Mouse (Mus musculus) liver, postnatal 0 days (tissue): ENCODE results near the gene Anks1b. TPM values are rescaled to one million over a fixed set of nuclear protein-coding genes. Genes with fewer than 3 reads are reported as not detected.

Source experiments
- ATAC-seq: fragments of 200-750 bp; cut with Nextera tagmentation; 2 replicates; pipeline ENCODE4 v1.8.0; 2017; ENCODE audit warnings: mild to moderate bottlenecking, moderate library complexity
- DNase-seq: peaks from one replicate; pipeline ENCODE4 v3.0.0-alpha.2; 2016
- H3K27ac ChIP-seq: fragments of 300-500 bp; sonication (generic); 2 replicates; pipeline ENCODE4 v1.5.1; 2014; ENCODE audit warnings: antibody characterized with exemption, moderate library complexity, mild to moderate bottlenecking, low read depth
- H3K27me3 ChIP-seq: fragments of 300-500 bp; sonication (generic); 2 replicates; pipeline ENCODE4 v1.6.1; 2014; ENCODE audit warnings: low read length, control low read depth, mixed read lengths; ENCODE audit not compliant: insufficient read depth
- H3K36me3 ChIP-seq: fragments of 300-500 bp; sonication (generic); replicated peaks from 2 replicates; pipeline ENCODE4 v1.6.1; 2014; ENCODE audit warnings: mild to moderate bottlenecking, control low read depth, low read length, moderate library complexity, mixed read lengths; ENCODE audit not compliant: insufficient read depth
- H3K4me1 ChIP-seq: fragments of 300-500 bp; sonication (generic); 2 replicates; pipeline ENCODE4 v1.6.1; 2014; ENCODE audit warnings: antibody characterized with exemption, mild to moderate bottlenecking, control low read depth; ENCODE audit not compliant: insufficient read depth
- H3K4me2 ChIP-seq: fragments of 300-500 bp; sonication (generic); 2 replicates; pipeline ENCODE4 v1.6.1; 2014; ENCODE audit warnings: low read depth, mild to moderate bottlenecking, low read length, moderate library complexity, mixed read lengths
- H3K4me3 ChIP-seq: fragments of 300-500 bp; sonication (generic); 2 replicates; pipeline ENCODE4 v1.5.1; 2014; ENCODE audit warnings: low read depth, low read length
- H3K9ac ChIP-seq: fragments of 300-500 bp; sonication (generic); replicated peaks from 2 replicates; pipeline ENCODE4 v1.6.1; 2014; ENCODE audit warnings: mild to moderate bottlenecking, moderate library complexity
- H3K9me3 ChIP-seq: fragments of 300-500 bp; sonication (generic); 2 replicates; pipeline ENCODE4 v1.6.1; 2016; ENCODE audit warnings: mild to moderate bottlenecking, control low read depth, low read length, mixed read lengths
- CTCF ChIP-seq: sonication (generic); IDR thresholded peaks from 2 replicates; pipeline ENCODE4 v1.5.1; 2016; ENCODE audit warnings: antibody characterized with exemption, low read depth
- EP300 ChIP-seq: IDR thresholded peaks from 2 replicates; pipeline ENCODE4 v1.6.1; 2016; ENCODE audit warnings: antibody characterized with exemption, low read depth, mild to moderate bottlenecking
- WGBS: fragments of 180-500 bp; shearing (Covaris S2); extraction: QIAGEN DNeasy Blood & Tissue Kit; methylation state at CpG from one replicate; pipeline ENCODE4 v1.1.7; 2014; ENCODE audit not compliant: insufficient replicate concordance; 5-methylcytosine and 5-hydroxymethylcytosine counted together
- polyA plus RNA-seq: library from polyadenylated mRNA; unstranded; fragments of >200 nt; fragmentation: Nextera tagmentation; extraction: Ambion mirVana; gene quantifications from 2 replicates; pipeline ENCODE4 v1.2.1, GENCODE M21; 2015

The Anks1b gene
- polyA plus RNA-seq, 1 experiment from 2014 or later = not detected

- DNase-seq (no peak), ATAC-seq (no peak)
- no peak overlapping the region for H3K4me2 ChIP-seq
- H3K36me3 ChIP-seq = no peaks in the 10 kb centered on the region
- H3K27ac ChIP-seq = no peak overlapping the region
- H3K27me3 ChIP-seq = no peaks in the 10 kb centered on the region
- no peak overlapping the region for H3K4me3 ChIP-seq
- 70% methylated on average over 5 of the region's 5 CpGs for WGBS
- TF ChIP-seq CTCF = no peak
- TF ChIP-seq EP300 = no peak
- H3K9ac ChIP-seq = no peak overlapping the region
- no peaks in the 10 kb centered on the region for H3K4me1 ChIP-seq
- H3K9me3 ChIP-seq = no peaks in the 10 kb centered on the region
These were observed 317.1 kb downstream of the Anks1b start for GRCm38 (mm10) chr10:90190366-90190765.

- no peaks in the 10 kb centered on the region for H3K27me3 ChIP-seq
- ATAC-seq = no peak
- no peak overlapping the region for H3K27ac ChIP-seq
- no peaks in the 10 kb centered on the region for H3K9me3 ChIP-seq
- no peak overlapping the region for H3K9ac ChIP-seq
- H3K4me3 ChIP-seq = no peak overlapping the region
- TF ChIP-seq EP300 (no peak), CTCF (no peak)
- H3K4me2 ChIP-seq = no peak overlapping the region
- no peak for DNase-seq
- whole genome bisulfite sequencing = 72% methylated on average over 5 of the region's 5 CpGs
- no peaks in the 10 kb centered on the region for H3K36me3 ChIP-seq
- no peaks in the 10 kb centered on the region for H3K4me1 ChIP-seq
These were observed 323.6 kb downstream of the Anks1b start for GRCm38 (mm10) chr10:90196936-90197335.

- Histone ChIP-seq H3K4me2 (no peak overlapping the region), H3K4me3 (no peak overlapping the region), H3K4me1 (no peaks in the 10 kb centered on the region), H3K9ac (no peak overlapping the region), H3K27me3 (no peaks in the 10 kb centered on the region), H3K36me3 (no peaks in the 10 kb centered on the region), H3K9me3 (no peaks in the 10 kb centered on the region), H3K27ac (no peak overlapping the region)
- 46% methylated on average over 6 of the region's 6 CpGs for WGBS
- TF ChIP-seq CTCF (no peak), EP300 (no peak)
- ATAC-seq (no peak), DNase-seq (no peak)
These were observed 336.7 kb downstream of the Anks1b start for GRCm38 (mm10) chr10:90210044-90210443.

DNA sequence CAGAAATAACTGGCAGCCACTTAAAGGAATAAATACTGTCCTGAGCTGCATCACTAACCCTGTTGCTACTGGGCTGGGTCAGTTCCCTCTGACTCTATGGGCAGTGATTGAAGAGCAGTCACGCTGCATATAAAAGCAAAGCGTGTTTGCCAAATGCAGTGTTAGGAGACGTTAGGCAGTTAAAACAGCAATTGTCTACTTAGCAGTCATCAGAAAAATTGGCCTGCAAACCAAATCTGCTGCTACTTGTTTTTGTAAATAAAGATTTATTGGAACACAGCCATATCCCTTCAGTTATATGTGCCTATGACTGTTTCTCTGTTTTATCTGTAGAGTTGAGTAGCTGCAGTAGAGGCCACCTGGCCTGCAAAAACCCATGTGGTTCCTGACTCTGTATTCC lies 347.2 kb downstream of the Anks1b start:
- Histone ChIP-seq H3K4me2 (no peak overlapping the region), H3K27me3 (no peaks in the 10 kb centered on the region), H3K27ac (no peak overlapping the region), H3K9me3 (no peaks in the 10 kb centered on the region), H3K4me1 (no peaks in the 10 kb centered on the region), H3K9ac (no peak overlapping the region), H3K36me3 (no peaks in the 10 kb centered on the region), H3K4me3 (no peak overlapping the region)
- 76% methylated on average over 3 of the region's 3 CpGs for WGBS
- TF ChIP-seq EP300 = no peak
- TF ChIP-seq CTCF = no peak
- ATAC-seq = no peak
- DNase-seq = no peak

DNA sequence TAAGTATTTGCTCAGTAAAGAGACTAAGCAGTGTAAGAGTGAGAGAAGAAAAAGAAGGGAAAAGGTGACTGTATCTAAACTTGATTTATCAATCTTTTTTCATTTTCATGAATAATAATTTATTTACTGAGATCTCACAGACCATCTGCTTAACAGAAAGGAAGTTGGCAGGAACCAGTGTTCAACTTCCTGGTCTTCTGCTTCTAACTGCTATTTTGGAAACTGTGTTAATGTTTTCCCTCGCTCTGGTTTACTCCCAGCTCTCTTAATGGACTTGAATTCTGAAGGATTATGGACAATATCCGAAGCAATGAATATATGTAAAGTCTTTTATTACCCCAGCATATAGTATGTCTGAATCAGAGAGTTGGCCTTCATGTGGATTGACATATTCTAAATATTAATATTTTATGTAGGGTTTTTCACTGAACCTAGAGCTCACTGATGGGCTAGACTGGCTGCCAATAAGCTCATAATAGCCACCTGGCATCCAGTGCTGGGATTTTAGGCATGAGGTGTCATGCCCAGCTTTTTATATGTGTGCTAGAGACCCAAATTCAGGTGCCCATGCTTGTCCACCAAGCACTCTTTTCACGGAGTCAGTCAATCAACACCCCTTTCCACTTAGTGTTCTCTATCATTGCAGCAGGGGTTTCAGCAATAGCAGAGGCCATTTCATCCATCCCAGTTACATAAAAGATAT lies 349.6 kb downstream of the Anks1b start:
- H3K27me3 ChIP-seq = no peaks in the 10 kb centered on the region
- 51% methylated on average over 3 of the region's 3 CpGs for WGBS

GRCm38 (mm10) chr10:90235273-90235672 lies 362.0 kb downstream of the Anks1b start:
- TF ChIP-seq CTCF (peak; percentile 10; the same call in 1 of the 2 replicates), EP300 (no peak)
- no peak for DNase-seq
- no peaks in the 10 kb centered on the region for H3K27me3 ChIP-seq
- no peaks in the 10 kb centered on the region for H3K9me3 ChIP-seq
- 73% methylated on average over 3 of the region's 3 CpGs for WGBS
- ATAC-seq = no peak
- no peaks in the 10 kb centered on the region for H3K36me3 ChIP-seq
- H3K4me2 ChIP-seq = no peak overlapping the region
- no peak overlapping the region for H3K4me3 ChIP-seq
- H3K9ac ChIP-seq = no peak overlapping the region
- no peaks in the 10 kb centered on the region for H3K4me1 ChIP-seq
- no peak overlapping the region for H3K27ac ChIP-seq

More for the DNA sequence above, 349.6 kb downstream of the Anks1b start:
- Histone ChIP-seq H3K4me1 (no peaks in the 10 kb centered on the region), H3K36me3 (no peaks in the 10 kb centered on the region), H3K4me2 (no peak overlapping the region), H3K27ac (no peak overlapping the region), H3K4me3 (no peak overlapping the region), H3K9ac (no peak overlapping the region), H3K9me3 (no peaks in the 10 kb centered on the region)
- TF ChIP-seq CTCF = no peak
- no peak for TF ChIP-seq EP300
- ATAC-seq (no peak), DNase-seq (no peak)

DNA sequence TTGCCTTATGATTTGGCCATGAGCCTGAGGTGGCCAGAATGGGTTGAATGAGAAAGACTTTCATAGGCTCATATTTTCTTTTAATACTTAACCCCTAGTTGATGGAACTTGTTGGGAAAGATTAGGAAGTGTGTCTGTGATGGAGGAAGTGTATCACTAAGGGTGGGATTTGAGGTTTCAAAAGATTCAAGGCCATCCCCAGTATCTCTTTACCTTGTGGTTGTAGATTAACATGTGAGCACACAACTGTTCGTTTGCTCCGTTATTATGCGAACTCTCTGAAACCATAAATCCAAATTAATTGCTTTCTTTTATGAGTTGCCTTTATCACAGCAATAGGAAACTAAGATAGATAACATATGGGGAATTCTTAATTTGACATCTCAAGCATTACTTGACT lies 364.0 kb downstream of the Anks1b start:
- Histone ChIP-seq H3K4me2 (no peak overlapping the region), H3K27me3 (no peaks in the 10 kb centered on the region), H3K4me1 (no peaks in the 10 kb centered on the region), H3K27ac (no peak overlapping the region), H3K4me3 (no peak overlapping the region), H3K9ac (no peak overlapping the region), H3K9me3 (no peaks in the 10 kb centered on the region), H3K36me3 (no peaks in the 10 kb centered on the region)
- no peak for TF ChIP-seq EP300
- TF ChIP-seq CTCF = no peak
- 56% methylated on average over 3 of the region's 3 CpGs for WGBS
- ATAC-seq (no peak), DNase-seq (no peak)
